Mouse (Mus musculus) c-Kit-positive CD71-positive TER-119-negative erythroid progenitor cells, embryonic 14.5 days (primary cell): ENCODE measurements around the gene Fkbp7.

Experiments
- DNase-seq: peaks from one replicate; pipeline ENCODE4 v3.0.0-alpha.2; 2013; ENCODE audit warnings: low read depth

Gene Fkbp7

DNA sequence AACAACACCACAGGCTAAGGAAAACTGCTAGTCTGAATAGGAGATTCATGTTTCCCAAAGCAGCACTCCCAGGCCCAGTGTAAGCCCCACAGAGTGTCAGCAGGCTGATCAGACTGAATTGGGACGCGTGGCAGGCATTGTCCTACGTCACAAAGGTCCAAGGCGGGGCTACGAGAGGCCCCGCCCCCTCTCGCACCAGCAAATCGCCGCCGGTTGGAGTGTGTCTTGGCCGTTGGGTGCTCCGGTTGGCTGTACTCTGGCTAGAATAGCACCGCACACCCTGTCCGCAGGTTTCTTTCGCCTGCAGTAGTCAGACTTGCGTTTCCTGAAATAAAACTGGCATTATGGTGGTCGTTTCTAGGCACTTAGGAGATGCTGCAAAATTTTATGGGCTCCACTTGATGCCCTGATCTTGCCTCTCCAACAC is at the start of gene Fkbp7:
Fkbp7 (minus strand) TSS at position 151 of the 427 bp plus-strand sequence.
- peak; percentile 86 for DNase-seq

DNA sequence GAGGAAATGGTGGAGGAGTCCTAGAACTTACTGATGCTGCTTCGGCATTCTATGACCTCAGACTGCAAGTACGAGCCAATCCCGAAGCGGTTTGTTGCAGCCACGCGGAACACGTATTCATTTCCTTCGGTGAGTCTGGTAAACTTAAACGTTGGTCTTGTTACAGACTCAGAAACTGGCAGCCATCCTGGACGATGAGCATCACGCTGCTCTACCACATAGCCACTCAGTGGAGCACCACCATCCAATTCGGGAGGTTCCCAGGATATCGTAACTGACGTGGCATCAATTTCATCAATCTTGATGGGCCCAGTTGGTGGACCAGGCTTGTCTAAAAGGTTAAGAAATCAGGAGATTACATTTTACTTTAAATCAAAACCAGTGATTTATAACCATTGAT is 46.7 kb upstream of the Fkbp7 start:
- no peak for DNase-seq

DNA sequence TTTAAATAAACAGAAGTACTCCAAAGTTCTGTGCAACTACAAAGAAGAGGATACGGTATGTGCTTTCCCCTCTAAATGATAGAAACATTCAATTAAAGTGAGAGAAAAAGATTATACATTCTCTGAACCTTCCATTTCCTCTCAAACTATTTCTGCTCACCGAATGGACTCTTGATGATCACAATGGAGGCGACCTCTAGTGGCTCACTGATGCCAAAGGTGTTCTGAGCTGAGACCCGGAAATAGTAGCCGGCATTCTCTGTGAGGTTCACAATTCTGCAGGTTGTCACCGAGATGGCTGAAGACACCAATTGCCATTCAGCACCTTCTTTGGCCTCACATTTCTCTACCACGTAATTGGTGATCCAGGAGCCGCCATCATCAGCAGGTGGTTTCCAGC is 42.1 kb upstream of the Fkbp7 start:
- DNase-seq = no peak

DNA sequence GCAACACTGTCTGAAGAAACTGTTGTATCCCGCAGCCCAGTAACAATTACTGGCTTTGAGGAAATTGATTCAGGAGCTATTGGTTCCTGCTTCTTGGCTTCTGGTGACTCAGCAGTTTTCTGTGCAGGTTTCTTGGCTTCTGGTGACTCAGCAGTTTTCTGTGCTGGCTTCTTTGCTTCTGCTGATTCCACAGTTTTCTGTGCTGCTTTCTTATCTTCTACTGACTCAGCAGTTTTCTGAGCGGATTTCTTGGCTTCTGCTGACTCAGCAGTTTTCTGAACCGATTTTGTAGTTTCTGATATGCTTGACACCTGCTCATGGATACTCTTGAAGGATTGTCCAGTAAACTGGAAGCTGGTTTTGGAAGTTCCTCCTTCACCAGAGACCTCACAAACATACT is 35.6 kb upstream of the Fkbp7 start:
- no peak for DNase-seq

DNA sequence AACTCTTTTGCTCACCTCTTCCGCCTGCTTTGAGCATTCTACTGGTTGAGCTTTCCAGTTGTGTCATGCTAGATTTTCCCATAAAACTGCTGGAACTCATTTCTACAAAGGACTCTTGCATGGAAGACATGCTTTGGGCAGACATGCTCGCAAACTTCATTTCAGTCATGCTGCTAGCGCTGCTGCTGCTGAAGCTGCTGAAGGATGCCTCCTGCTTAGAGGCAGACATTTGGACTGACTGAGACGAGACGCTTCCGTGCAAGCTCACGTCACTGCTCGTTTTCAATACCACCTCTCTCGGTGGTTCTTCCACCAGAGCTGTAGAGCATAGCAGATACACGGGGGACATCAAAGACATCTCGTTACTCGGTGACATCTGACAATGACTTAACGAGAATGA is 32.7 kb upstream of the Fkbp7 start:
- no peak for DNase-seq

DNA sequence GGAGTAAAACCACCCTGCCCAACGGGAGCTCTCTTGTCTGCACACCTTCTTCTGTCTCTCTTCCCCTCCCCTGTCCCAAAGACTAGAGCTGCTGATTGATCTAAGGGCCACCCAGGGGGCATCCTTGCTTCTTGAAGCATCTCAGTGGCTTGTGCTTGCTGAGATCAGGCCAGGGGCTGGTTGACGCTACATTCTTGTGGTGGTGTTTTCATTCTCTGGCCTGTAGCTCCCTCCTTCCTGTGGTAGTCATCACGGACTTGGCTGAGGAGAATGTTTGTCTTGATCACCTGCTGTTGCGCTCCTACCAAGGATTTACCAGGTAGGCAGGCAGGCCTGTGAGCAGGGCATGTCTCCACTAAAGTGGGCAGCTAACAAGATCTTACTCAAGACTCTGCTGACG is 29.8 kb upstream of the Fkbp7 start:
- no peak for DNase-seq

DNA sequence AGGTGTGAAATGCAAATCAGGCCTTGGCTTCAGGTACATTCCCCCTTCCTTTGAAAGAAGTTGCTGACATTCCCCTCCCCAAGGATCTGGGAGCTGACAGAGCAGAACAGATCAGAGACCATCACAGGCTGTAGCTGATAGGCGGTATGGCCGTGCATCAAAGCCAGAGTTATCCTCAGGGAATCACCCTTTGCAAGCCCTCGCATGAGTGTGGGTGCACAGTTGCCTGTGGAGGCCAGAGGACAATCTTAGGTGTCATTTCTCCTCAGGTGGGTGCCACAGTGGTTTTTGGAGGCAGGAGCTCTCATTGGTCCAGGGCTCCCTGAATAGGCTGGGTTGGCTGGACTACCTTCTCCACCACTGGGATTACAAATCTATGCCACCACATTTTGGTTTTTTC is 29.3 kb upstream of the Fkbp7 start:
- no peak for DNase-seq

DNA sequence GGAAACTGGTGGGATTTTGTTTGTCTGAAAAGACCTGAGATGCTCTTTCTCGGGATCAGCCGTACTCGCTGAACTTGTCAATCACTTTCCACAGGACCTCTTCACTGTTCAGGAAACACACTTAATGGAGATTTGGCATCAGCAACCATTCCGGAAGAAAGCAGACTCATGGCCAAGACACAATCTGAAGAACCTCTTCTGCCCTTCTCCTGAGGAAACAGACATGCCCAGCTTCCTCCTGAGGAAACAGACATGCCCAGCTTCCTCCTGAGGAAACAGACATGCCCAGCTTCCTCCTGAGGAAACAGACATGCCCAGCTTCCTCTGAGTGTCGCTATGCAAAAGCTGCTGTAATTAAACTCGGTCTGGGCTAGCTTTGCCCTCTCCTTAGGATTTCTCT is 22.4 kb upstream of the Fkbp7 start:
- no peak for DNase-seq

DNA sequence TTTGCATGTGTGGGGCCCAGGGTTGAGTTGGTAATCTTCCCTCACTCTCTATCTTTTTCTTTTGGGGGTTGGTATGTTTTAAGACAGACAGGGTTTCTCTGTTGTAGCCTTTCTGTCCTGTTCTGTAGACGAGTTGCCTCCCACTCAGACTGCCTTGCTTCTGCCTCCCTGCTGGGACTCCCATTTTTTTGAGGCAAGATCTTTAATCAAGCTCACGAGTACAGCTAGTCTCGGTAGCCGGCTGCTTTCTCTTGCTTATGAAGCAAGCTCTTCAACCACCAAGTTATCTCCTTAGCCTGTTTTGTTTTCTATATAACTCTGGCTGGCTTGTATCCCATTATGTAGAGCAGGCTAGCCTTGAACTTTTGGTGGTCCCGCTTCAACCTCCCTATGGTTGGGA is 20.8 kb upstream of the Fkbp7 start:
- DNase-seq = no peak

DNA sequence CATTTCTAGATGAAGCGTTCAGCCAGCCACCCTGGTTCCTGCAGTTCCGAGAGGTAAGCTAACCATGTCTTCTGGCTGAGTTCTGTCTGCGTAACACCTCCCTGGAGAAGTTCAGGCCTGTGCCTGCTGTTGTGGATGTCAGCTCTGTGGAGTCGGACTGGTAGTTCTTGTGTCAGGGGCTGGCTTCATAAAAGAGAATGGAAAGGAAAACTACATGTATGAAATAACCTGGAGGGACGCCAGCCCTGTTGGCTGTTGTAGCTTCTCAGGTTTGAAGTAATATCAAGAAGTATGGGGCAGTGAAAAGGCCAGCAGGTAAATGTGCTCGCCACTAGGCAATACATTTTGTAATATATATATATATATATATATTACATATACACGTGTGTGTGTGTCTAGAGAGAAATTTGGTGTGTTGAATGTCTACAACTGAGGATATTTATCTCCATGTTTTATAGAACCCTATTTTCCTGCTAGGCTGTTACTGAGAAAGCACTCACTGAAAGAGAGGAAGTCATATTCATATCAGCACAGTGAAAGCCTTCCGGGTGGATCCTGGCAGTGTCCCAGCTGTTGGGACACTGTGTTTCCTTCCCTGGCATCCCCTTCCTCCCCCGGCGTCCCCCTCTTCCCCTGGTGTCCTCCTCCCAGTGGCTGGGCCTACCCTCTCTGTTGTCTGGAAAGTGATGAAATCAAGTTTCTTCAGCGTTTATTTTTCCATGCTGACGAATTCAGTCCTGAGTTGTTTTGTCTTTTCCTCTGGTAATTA is 17.7 kb upstream of the Fkbp7 start:
- no peak for DNase-seq

DNA sequence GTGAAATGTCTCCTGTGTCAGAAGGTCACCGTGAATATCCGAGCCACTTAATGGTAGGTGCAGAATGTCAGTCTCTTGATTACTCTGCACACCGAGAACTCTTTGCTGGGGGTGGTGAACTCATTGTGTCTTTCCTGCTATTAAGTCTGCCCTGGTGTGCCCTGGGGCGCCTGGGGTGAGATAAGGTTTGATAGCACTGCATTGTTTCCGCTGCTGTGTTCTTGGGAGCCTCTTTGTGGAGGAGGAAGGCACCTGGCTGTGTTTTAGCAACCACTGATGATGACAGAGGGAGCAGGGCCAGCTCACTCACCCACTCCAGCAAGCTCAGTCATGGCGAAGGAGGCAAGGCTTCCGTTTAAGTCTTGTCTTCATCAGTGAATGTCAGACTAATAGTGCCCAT is 15.2 kb upstream of the Fkbp7 start:
- DNase-seq = no peak

DNA sequence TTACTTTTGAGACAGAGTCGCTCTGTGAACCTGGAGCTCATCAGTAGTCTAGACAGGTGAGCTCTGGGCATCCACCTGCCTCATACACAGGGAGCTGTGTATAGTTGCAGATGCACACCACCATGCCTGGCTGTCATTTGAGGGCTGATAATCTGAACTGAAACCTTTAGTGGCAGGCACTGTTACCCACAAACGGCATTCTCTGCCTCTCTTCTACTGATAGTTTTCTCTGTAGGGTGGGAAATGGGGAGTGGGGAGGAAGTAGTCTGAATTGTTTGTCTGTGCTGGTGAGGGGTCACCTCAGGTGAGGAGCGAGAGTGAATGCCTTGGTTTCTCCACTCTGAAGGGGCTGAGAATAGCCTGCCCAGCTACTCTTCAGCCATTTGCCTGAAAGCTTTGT is 14.7 kb upstream of the Fkbp7 start:
- no peak for DNase-seq

DNA sequence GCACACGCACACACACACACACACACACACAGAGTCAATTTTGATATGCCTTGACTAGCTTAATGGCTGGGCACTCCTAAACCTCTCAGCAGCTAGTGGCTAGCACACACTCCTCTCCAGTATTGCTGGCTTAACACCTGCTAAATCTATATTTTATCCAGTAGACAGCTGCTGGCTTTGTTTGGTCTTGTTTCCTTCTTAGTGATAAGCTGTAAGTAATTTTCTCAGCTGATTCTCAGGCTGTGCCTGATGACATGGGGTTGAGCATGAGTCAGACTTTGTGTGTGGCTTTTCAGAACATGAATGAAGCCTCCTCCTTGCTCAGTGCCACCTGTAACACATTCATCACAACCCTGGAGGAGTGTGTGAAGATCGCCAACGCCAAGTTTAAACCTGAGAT is 14.1 kb upstream of the Fkbp7 start:
- no peak for DNase-seq

DNA sequence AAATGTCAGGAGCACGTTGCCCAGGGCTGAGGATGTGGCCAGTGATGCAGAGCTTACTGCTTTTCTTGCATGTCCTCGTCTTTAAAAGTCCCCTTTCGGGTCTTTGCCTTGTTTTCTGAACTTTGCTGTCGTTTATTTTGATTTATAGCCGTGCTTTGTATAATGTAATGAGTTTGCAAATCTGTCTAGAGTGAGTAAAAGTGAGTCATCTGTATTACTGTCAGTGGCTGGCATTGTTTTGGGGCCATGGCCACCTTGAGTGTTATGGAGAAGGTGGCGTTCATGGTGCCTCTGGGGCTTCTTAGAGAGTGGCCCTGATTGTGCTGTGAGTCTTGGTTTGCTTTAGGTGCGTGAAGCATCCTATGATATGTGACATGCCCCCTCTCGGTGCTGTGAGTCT is 9.4 kb upstream of the Fkbp7 start:
- no peak for DNase-seq

DNA sequence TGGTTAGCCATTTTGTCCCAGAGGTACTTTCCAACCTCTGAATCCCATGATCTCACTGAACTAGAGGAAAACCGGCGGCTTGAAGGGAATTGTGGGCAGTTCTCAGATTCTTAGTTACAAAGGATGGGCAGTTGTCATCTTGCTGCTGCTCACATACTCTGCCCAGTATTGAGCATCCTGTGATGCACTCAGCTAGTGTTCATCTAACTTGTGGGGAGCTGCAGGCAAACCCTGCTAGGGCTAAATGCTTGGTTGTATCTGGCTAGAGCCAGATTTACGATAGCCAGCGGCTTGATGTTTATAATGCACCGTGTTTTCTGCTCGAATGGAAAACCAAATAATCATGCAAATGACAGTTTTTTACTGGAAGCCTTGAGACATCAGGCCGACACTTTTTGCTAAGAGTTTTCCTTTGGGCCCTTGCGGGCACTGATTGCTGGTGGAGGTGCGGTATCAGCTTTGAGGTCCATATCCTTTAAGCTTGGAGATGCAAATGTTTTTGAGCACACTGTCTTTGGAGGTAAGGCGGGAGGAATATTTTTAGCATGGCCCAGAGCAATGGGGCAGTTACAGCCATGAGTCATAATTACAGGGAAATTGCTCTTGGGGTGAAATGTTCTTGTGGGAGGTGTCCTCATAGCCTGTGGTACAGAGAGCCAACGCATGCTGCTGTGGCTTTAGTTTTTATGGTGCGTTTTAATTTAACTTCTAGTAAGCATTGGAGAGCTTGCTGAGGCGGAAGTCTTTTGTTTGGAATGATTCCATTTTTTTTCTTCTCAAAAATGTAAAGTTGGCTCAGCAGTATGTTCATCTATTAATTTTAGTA is 3.7 kb upstream of the Fkbp7 start:
- DNase-seq = no peak

DNA sequence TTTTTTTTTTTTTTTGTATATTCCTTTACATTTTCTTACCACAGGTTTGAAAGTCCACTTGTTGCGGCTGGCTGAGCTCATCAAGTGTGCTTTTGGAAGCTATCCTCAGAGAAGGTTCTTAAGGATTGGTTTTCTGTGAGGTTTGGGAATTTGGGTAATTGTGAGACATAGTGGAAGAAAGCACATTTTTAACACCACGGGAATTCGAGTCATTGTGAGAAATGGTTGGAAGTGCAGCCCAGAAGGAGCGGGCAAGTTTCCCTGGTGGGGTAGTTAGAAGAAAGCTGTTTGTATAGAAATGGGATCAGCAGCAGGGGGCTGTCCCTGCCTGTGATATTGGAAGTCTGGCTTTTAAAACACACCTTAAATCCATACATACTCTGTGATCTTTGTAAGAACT is 3.0 kb upstream of the Fkbp7 start:
- DNase-seq = no peak

DNA sequence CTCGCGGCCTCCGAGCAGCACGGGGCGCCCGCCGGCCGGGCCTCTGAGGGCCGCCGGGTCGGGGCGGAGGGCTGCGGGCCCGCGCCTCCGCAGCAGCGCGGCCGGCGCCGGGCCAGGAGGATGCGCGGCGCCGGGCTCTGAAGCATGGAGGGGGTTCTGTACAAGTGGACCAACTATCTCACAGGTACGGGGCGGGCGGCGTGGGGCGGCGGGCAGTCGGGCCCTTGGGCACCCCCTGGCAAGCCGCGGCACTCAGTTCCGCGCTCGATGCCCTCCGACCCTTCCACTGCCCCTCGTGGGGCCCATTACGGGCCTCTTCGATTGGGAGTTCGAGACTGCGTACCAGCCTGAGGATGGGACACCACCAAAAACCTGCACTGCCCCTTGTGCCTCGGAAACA is 2.5 kb upstream of the Fkbp7 start:
- DNase-seq = no peak

DNA sequence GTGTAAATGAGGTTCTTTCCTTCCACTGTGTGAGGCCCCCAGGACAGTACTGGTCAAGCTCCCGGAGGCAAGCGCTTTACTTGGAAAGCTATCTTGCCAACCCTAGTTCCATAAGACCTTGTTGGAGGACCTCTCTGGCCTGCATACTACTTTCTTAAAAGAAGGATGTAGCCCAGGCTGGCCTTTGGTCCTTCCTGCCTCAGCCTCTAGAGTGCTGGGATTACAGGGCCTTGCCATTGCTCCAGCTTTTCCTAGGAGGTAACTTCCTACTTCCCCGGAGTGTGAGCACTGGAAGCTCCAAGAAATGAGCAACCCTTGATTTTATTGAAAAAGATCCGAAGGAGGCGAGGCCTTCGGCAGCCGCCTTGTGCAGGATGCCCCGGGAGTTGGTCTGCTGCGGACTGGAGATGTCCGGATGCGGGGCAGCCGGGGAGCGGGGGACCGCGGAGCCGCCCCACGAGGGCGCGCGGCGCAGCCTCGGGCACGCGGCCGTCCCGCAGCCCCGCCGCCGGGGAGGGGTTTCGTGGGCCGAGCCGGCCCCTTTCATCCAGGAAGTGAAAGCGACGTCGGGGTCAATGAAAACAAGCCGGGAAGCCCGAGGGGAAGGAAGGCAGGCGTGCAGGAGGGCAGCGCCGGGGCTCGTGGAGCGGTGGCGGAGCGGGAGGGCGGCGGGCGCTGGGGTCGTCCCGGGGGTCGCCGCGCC is 2.0 kb upstream of the Fkbp7 start, which contains the start of gene Plekha3:
Plekha3 (plus strand) TSS at position 557 of the 703 bp plus-strand sequence.
- no peak for DNase-seq

DNA sequence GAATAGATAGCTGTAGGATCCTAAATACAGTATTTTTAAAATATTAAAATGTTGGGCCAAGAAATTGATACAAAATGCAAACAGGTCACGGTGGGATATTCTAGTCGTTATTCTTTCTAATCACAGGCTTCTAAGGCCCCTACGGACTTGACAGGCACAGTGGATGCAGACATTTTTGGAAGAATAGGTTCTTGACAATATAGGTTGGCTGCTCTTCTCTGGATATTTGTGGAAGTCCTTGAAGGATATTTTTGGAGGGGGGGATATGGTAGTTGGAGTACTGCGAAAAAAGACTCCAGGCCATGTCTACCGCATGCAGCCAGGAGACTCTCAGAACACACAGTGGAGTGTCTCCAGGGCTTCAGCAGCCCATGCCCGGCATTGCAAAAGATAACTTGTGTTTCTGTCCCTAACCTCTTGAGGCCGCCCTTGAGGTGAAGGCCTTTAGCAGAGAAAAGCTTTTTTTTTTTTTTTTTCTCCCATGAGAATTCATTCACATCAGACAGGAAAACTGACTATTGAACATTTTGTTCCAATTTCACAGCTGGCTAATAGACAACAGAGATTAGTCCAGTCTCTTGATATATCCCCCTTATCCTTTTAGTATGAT is 661 bp upstream of the Fkbp7 start:
- peak; percentile 72 for DNase-seq

DNA sequence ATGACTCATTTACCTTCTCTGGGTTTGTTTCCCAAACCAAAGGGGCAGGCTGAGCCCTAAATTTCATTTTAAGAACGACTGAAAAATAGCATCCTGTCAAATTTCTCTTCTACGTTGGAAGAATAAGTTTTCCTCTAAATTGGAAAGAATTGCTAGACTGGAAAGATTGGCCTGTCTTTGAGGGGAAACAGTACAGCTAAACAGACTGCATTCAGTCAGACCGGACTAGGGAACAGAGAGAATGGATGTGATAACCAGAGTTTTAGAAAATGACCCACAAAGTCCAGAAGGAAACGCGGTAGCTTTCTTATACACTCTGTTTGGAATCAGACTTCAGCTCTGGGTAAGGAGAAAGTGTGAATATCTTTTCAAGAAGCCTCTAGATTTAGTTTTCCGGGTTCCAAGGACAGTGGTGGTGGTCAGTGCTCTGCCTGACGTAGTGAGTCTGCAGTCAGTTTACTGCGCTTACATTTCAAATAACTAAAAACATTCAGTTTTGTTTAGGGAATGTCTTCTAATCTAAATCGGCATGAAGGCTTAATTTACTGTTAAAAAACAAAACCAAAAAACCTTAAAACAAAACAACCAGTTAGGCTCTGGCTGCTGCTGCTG is 676 bp downstream of the Fkbp7 start:
- DNase-seq = no peak

DNA sequence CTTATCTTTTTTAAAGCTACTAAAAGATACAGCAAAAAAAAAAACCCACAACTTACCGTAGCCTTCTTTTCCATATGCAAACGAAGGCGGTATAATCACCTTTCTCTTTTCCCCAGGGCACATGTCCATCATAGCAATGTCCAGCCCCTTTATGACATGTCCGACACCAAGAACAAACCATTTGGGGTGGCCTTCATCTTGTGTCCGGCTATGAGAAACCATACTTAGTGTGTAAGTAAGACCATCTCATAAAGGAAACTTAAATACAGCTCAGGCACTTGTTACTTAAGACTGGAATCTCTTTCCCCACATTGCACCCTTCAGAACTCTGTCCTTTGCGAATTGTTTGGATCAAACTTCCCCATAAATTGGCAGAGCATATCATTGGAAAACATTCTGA is 1.3 kb downstream of the Fkbp7 start:
- no peak for DNase-seq

DNA sequence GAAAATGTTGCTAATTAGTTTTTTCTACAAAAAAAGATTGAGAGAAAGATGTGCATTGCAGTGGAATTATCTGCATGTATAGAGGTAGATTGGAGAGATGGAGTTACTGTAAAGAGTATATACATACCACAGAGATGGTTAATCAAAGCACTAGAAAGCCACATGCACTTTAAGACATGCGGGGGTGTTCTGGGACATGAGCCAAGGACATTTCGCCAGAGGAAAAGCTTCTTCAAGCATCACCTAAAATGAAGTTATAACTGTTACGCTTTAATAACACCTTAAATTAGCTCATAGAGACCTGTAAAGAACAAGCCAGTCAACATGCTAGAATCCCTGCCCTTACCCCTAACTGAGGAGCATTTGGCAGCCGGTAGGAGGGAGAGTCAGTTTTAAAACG is 5.7 kb downstream of the Fkbp7 start:
- no peak for DNase-seq
